Mouse (Mus musculus) layer of hippocampus, adult 8-10 months (tissue): ENCODE measurements around the gene Smchd1. TPM values are rescaled to one million over a fixed set of nuclear protein-coding genes. Genes with fewer than 3 reads are reported as not detected.
A peak's percentile ranks its signal among the peaks of the same experiment; 100 is the strongest.
"Not testable (repeated sequence)": the region's sequence is repeated elsewhere in the genome, so short reads cannot be mapped to it uniquely, and the experiment has no call there.

Experiments
- DNase-seq, 2 experiments: peaks; one replicate each; pipeline ENCODE4 v3.0.0; 2022; ENCODE audit warnings: low spot score in 2 of 2
- total RNA-seq, 4 experiments: library from RNA; stranded (reverse); gene quantifications; 2 replicates each; pipeline ENCODE4 v1.2.4; 2022

The Smchd1 gene
- 10 to 100 TPM; 30.3 to 34.7 (median 33.9) TPM for total RNA-seq

- DNase-seq: peak; percentile 89 to 92
These were observed at the start of gene Smchd1 for GRCm38 (mm10) chr17:71474762-71475704. Gene Smchd1 (minus strand): TSS chr17:71475343.

- no peak for DNase-seq
These were observed 35.2 kb upstream of the Smchd1 start for GRCm38 (mm10) chr17:71510297-71510696.

- DNase-seq: no peak
These were observed 31.7 kb upstream of the Smchd1 start for GRCm38 (mm10) chr17:71506832-71507231.

- no peak for DNase-seq
These were observed 20.6 kb upstream of the Smchd1 start for GRCm38 (mm10) chr17:71495784-71496183.

- no peak for DNase-seq
These were observed 16.2 kb upstream of the Smchd1 start for GRCm38 (mm10) chr17:71491332-71491686.

- no peak for DNase-seq
These were observed 15.7 kb upstream of the Smchd1 start for GRCm38 (mm10) chr17:71490666-71491331.

GRCm38 (mm10) chr17:71489703-71490461, 14.7 kb upstream of the Smchd1 start:
- DNase-seq: no peak

GRCm38 (mm10) chr17:71486231-71486851, 11.2 kb upstream of the Smchd1 start:
- DNase-seq: no peak

- no peak for DNase-seq
These were observed 10.7 kb upstream of the Smchd1 start for GRCm38 (mm10) chr17:71485791-71486230.

- no peak for DNase-seq
These were observed 9.6 kb upstream of the Smchd1 start for GRCm38 (mm10) chr17:71484711-71485110.

- no peak for DNase-seq
These were observed 8.4 kb upstream of the Smchd1 start for GRCm38 (mm10) chr17:71483418-71484060.

- DNase-seq: no peak
These were observed 4.3 kb upstream of the Smchd1 start for GRCm38 (mm10) chr17:71479381-71479901.

GRCm38 (mm10) chr17:71477481-71477880, 2.3 kb upstream of the Smchd1 start:
- DNase-seq: peak in 1 of 2 experiments; percentile 43

GRCm38 (mm10) chr17:71476346-71477020, 1.3 kb upstream of the Smchd1 start:
- DNase-seq: no peak

GRCm38 (mm10) chr17:71475705-71476089, 554 bp upstream of the Smchd1 start:
- peak; percentile 50 to 56 for DNase-seq

GRCm38 (mm10) chr17:71474128-71474527, 1.0 kb downstream of the Smchd1 start:
- no peak for DNase-seq

- no peak for DNase-seq
These were observed 3.9 kb downstream of the Smchd1 start for GRCm38 (mm10) chr17:71471261-71471660.

- DNase-seq: no peak
These were observed 14.8 kb downstream of the Smchd1 start for GRCm38 (mm10) chr17:71460312-71460711.

GRCm38 (mm10) chr17:71459818-71460217, 15.3 kb downstream of the Smchd1 start, which contains the start of gene Gm4707:
Gene Gm4707 (minus strand): TSS chr17:71459918.
- DNase-seq: no peak

GRCm38 (mm10) chr17:71457361-71457760, 17.8 kb downstream of the Smchd1 start:
- DNase-seq: not testable (repeated sequence)
